Mouse (Mus musculus): ENCODE data around the gene Sbf1.

Sbf1 gene

DNA sequence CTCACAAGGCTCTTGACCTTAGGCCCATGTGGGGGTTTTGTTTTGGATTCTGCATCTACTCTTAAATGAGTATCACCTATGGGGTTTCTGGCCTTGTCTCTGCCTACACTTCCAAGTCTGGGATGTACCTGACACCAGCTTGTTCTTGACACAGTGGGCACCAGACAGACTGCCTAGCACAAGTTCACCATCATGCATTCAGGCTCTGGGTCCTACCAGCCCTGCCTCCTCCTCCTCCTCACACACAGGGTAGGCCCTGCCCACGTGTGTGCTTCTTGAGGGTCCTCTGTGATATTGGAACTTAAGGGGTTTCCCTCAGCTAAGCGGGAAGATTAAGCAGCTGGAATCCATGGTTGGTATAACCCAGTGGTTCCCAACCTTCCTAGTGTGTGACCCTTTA, 31.0 kb downstream of the Sbf1 start:
- no peak for DNase-seq (ENCODE audit: low spot score in 2 of 2)

DNA sequence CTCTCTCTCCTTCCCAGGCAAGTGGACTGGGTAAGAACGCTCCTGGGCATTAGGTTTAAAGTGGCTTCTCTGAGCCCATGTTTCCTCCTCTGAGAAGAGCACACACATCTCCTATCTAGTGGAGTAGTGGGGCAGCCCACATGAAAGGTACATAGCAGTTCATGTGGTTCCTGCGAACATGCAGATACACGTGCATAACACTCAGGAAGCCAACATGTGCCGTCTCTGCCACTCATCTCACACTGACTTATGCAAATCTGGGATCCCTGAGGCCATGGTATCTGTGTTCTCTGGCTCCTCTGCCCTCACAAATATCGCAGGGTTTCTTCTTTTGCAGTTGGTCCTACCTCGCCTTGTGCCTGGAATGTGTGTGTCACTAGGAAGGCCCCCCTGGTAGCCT, 32.6 kb downstream of the Sbf1 start:
- DNase-seq (ENCODE audit: low spot score in 2 of 2) = no peak

DNA sequence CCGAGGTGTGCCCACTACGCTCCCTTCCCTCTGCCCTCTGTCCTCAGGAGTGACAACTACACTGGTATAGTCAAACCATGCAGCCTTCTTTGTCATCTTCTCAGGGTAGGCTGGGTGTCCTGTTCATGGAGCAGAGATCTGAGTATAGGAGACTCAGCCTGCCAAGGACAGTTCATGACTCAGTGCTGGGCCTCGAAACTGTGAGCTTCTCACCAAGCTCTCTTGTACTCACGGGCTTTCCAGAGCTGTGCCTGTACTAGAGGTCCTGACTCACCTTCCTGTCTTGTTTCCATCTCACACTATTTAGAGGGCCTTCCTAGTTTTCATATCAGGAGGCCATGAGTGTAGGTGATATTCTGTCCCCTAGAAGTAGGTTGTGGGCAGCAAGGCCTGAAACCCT, 37.7 kb downstream of the Sbf1 start:
- DNase-seq (ENCODE audit: low spot score in 2 of 2) = no peak

DNA sequence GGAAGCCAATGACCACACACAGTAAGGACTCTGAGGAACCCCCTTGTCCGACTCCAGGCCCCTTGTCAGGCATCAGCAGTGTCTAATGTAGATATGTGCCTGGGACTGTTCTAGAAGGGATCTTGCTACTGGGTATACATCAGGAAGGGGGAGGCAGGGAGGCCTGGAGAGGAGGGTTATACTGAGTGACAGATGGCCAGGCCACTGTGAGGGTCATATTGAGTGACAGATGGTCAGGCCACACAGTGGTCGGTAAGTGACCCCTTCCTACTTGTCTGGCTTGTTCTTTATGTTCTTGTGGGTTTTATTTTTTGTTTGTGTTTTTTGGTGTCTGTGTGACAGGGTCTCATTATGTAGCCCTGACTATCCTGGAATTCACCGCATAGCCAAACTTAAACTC, 39.6 kb downstream of the Sbf1 start:
- DNase-seq (ENCODE audit: low spot score in 2 of 2) = no peak

DNA sequence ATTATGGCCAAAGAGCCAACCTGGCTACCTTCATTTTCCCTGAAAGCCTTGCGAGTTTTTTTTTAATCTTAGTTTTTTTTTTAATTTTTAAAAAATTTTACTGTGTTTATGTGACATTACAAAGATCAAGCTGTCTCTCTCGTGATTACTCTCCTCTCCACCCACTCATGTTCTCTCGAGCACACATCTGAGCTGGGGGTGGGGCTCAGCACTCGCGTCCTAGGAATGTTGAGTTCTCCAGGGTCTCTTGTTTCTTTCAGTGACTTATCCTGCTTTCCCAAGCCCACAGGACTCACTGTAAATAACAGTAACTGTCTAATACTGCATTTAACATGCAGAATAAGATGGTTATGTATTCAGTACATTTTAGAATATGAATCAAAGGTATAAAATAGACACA, 50.6 kb downstream of the Sbf1 start:
- no peak for DNase-seq (ENCODE audit: low spot score in 2 of 2)

DNA sequence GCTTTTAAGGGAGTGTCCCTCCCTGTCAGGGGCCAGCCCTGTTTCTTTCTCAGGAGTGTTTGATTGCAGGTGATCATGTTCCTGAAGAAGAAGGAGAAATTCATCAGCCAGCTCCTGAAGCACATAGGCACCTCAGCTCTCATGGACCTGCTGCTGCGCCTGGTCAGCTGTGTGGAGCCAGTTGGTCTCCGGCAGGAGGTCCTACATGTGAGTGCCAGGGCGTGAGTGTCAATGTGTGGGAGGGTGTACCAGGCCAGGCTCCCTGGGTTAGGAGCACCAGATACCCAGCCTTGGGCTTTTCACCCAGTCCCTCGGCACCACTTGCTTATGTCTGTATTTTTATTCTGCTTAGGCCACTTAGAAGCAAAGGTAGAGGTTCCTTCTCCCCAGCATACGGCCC, 56.1 kb downstream of the Sbf1 start:
- no peak for DNase-seq (ENCODE audit: low spot score in 2 of 2)

DNA sequence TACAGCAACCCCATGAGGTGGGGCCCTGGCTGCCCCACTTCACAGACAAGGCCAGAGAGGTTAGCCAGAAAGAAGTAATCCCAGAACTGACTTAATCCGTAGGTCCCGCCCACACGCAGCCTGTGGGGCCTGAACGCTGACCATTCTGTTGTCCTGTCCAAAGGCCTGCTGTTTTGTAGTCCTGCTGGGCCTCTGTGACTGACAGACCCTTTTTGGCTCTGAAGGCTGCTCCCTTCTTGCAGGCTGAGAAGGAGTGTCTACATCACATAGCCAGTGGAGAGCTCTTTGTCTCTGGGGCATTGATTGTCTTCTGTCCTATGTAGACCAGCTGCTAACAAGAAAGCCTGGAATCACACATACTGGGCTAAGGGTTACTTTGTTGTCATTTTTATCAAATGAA, 59.8 kb downstream of the Sbf1 start:
- no peak for DNase-seq (ENCODE audit: low spot score in 2 of 2)

DNA sequence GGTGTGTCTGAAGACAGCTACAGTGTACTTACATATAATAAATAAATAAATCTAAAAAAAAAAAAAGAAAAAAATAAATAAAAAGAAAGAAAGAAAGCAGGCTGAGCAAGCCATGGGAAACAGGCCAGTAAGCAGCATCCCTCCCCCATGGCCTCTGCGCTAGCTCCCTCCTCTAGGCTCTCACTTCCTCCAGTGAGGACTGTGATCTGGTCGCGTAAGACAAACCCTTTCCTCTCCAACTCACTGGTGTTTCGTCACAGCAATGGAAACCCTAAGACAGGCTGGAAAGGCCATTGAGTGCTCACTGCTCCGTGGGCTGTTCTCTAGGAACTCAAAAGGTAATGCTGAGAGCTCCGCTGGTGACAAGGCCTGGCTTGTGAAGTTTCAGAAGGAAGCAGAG, 66.0 kb downstream of the Sbf1 start:
- no peak for DNase-seq (ENCODE audit: low spot score in 2 of 2)

DNA sequence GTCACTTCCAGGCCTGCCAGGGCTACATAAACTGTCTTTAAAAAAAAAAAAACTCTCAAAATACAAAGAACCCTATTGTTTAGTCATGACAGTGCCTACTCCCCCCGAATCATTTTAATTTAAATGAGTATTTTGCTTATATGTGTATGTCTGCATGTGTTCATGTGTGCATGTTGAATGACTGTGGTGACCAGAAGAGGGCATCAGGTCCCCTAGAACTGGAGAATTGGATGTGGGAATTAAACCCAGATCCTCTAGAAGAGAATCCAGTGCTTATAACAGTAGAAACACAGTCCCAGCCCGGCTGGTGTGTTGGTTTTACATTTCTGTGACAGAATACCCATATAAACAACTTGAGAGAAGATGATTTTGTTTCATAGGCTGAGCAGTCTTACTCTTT, 74.1 kb downstream of the Sbf1 start:
- DNase-seq (ENCODE audit: low spot score in 2 of 2) = no peak

DNA sequence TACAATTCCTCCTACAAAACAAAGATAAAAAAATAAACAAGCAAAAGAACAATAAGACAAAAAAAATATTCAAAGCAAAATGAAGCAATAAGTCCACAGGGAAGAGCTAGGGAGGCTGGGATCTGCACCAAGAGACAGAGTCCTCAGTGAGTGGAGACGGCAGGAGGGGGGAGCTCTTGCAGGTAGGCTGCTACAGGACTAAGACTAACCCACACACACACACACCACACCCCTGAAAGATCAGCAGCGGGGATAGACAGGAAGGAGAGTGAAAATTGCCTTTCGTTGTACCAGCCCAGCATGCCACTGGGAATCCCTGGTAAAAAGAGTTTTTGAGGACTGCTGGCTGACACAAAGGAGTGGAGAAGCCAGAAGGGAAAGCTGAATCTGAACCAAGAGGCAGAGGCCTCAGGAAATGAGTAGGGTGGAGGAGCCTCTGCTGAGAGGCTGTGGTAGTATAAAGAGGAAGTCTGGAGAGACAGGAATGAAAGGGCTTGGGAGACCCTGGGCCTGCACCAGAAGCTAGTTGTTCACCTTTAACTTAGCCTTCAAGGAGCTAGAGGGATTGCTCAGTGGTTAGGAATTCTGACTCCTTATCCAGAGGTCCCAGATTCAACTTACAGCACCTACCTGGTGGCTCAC, 75.2 kb downstream of the Sbf1 start:
- no peak for DNase-seq (ENCODE audit: low spot score in 2 of 2)
